Mouse (Mus musculus): ENCODE data around the gene Mrtfa. TPM values are rescaled to one million over a fixed set of nuclear protein-coding genes. Genes with fewer than 3 reads are reported as not detected.

Mrtfa gene
- total RNA-seq, 2 experiments from 2014 or later = 54.1 to 55.7 TPM

DNA sequence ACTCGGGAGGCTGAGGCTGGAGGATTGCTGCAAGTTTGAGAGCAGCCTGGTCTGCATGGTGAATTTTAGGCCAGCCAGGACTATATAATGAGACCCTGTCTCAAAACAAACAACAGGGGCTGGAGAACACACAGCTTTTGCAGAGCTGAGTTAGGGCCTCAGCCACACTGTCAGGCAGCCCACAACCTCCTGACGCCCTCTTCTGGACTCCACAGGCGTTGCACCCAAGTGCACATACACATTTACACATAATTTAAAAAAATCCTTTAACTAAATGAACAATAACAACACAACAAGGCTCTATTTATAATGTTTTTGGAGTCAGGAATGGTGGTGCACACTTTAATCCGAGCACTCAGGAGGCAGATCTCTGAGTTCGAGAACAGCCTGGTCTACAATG, 7.9 kb upstream of the Mrtfa start:
- DNase-seq (ENCODE audit: low spot score in 2 of 2) = no peak

DNA sequence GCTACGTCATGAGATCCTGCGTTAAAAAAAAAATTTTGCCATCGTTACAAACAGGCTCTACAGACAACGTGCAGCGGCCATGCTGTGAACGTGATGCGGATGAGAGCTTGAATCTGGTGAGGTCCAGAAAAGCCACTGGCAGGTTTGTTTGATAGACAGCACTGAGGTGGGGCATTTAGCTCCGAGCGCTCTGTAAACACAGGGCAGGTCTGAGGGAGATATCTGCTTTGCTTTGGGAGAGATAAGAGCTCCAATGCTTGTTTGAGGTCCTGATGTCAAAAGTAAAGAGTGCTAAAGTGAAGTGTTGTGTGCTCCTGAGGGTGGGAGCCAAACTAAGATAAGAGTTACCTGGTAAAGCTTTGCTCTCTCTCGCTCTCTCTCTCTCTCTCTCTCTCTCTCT, 6.6 kb upstream of the Mrtfa start:
- no peak for DNase-seq (ENCODE audit: low spot score in 2 of 2)

DNA sequence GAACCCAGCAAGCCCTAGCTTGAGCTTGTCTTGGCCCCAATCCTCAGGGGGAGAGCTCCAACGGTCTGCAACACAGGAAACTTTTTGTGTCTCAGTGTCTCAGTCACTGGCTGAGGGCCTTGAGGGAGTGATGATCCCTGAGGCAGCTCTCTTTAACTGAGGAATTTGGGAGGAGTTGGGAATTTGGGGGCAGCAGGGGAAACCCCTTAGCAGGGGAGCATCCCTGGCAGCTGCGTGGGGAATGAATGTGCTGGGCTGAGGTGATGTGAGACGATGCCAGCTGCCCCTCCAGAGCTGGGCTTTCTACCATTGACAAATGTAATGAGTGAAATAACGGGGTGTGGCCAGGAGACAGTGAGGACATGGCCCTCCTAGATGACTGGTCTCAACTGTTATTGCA, 4.9 kb upstream of the Mrtfa start:
- DNase-seq (ENCODE audit: low spot score in 2 of 2) = no peak

DNA sequence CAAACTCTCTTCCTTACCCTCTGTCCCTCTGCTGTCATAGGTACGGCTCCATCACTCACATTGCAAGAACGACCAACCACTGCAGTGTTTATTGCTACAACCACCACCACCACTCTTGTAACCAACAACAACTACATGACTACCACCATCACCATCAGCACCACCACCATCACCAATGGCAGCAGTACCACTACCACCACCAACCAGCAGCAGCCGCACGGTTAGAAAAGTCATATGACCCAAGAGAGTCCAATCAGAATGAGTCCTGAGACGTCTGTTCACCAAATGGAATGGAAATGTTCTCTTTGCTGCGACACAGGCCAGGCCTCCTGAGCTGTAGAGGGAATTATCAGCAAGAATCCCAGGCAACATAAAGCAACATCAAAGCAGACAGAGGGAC, 4.2 kb upstream of the Mrtfa start:
- no peak for DNase-seq (ENCODE audit: low spot score in 2 of 2)

DNA sequence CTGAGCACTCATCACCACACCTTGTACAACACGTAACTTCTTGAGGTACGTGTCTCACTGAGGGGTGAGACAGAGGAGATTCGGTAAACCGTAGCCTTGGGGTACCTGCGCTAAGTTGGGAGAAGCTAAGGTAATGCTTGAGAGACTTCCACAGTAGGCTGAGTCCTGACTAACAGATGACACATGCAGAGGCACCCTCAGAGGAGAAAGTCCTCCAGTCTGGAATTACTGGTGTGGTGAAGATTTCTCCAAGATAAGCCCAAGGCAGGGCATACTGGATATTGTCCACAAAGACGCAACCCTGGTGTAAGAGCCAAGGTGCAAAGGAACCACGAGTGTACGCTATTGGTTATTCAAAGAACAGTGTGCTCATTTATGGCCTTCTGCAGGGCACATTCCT, 2.3 kb upstream of the Mrtfa start:
- no peak for DNase-seq (ENCODE audit: low spot score in 2 of 2)

DNA sequence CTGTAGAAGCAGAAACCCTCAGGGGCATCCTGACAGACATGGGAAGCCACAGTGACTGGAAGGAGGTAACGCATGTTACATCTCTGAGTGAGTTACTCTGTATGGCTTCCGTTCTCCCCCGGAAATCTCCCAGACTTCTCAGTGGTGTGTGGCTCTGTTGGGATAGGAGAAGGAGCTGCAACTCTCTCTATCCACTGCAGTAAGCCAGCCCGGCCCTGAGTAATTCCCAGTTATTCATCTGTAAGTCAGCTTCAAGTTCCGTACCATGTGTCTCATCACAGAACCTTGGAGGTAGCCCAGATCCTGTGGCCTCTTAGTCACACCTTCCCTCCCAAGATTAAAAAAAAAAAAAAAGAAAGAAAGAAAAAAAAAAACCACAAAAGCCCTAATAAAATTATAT, 1.8 kb upstream of the Mrtfa start:
- no peak for DNase-seq (ENCODE audit: low spot score in 2 of 2)

DNA sequence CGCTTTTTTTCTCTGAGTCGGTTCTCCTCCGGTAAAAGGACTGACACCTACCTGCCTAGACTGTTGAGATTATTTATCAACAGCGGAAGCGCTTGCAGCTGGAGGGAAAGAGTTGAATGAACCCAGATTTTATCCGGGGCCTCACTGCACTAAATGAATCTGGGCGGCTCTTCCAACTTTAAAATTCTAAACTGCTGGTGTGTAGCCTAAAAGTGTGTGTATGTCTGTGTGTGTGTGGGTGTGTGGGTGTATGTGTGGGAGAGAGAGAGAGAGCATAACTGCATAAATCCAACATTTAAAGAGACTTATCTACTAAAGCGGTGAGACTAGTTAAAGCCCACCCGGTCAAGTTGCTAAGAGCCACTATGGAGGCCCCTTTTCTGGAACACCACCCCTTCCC, 746 bp upstream of the Mrtfa start:
- DNase-seq (ENCODE audit: low spot score in 2 of 2) = no peak

DNA sequence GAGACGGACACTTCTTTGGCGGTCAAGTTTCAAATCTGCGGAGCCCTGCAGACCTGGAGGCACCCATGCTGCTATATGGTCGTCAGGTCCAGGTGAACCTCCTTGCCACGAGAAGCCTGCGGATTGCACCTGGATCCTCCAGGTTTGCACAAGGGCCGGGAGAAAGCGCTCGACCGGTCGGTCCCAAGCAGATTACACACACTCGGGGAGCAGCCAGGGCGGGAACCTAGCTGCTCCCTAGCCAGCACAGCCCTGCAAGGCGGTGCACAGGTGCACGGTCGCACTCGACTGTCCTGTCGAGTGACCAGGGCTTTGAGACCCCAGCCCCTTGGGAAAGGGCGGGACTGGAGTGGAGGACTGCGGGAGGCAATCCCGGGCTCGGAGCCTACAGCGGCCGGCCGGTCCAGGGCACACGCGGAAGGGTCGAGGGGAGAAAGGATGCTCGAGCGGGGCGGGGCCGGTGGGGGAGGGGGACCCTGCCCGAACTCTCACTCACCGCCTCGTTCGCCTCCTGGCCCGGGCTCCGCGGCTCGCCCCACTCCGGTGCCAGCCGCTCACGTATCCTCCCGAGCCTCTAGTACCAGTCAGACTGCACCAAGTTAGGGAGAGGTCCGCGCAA, 437 bp downstream of the Mrtfa start:
- peak; percentile 27 to 51 for DNase-seq (ENCODE audit: low spot score in 2 of 2)

DNA sequence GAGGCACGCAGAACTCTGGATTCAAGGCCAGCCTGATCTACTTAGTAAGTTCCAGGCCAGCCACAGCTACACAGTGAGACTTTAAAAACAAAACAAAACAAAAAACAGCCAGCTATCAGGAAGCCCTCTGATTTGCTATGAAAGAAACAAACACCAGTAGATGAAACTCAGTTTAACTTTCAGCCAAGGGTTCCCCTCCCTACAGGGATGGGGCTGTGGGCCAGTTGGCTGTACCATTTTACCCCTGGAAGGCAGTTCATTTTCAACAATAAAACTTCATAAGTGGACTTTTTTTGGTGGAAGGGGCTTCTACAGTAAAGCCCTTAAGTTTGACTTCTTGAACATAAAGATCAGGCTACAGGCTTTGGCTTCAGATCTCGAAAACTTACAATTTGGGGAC, 1.5 kb downstream of the Mrtfa start:
- DNase-seq (ENCODE audit: low spot score in 2 of 2) = no peak

DNA sequence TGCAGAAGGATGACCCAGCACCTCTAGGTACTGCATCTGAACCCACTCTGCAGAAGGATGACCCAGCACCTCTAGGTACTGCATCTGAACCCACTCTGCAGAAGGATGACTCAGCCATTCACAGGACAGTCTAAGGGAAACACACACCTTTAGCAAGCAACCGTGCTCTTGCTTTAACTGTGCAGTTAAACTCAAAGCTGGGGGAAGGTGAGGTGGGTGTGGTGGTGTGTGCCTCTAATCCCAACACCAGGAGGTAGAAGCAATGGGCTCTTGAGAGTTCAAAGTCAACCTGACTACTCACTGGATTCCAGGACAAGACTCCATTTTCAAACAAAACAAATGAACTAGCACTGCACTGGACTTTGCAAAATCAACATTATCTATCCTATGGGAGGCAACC, 5.6 kb downstream of the Mrtfa start:
- no peak for DNase-seq (ENCODE audit: low spot score in 2 of 2)

DNA sequence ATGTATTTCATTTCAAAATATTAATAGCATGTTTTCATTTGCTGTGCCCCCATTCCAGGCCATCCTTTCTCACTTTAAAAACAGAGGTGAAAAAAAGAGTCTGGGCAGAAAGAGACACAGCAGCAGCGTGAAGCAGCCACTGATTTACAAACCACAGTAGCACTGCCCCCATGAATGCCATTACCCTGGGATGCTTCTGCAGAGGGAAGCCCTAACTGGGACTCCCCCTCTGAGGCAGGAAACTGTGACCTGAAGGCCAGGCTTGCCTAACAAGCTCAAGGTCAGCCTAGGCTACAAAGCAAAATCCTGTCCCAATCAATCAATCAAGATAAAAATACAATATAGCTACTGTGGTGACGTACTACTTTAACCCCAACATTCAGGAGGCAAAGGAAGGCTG, 9.3 kb downstream of the Mrtfa start:
- DNase-seq (ENCODE audit: low spot score in 2 of 2) = no peak

DNA sequence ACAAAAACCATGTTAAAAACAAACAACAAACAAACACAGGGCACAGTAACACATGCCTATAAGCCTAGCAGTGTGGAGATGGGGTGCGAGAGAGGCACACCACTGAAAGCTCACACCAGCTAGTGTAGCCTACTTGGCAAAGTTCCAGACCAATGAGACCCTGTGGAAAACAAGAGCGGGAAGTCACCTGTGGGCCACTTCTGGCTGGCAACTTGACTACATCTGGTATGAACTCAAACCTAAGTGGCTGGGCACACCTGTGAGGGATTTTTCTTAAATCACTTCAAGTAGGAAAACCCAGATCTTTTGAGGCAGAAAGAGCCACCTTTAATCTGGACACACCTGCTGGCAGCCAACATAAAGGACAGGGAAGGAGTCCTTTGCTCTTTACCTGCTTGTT, 11.0 kb downstream of the Mrtfa start:
- DNase-seq (ENCODE audit: low spot score in 2 of 2) = no peak

DNA sequence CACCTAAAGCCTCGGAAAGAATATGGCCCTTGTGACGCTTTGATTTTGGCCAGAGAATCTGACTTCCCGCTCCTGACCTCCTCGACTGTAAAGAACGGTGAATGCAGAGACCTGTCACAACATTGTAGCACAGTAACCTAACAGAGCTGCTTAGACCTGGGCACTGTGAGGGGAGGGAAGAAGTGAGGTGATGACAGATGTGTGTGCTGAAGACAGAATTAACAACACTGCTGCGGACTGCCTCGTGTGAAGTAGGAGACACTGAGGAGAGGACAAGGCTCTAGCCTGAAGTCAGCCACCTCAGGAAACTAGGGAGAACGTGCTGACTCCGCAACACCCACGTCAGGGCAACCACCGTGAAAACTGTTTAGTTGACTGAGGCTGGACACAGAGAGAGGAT, 11.9 kb downstream of the Mrtfa start:
- DNase-seq (ENCODE audit: low spot score in 2 of 2) = no peak

DNA sequence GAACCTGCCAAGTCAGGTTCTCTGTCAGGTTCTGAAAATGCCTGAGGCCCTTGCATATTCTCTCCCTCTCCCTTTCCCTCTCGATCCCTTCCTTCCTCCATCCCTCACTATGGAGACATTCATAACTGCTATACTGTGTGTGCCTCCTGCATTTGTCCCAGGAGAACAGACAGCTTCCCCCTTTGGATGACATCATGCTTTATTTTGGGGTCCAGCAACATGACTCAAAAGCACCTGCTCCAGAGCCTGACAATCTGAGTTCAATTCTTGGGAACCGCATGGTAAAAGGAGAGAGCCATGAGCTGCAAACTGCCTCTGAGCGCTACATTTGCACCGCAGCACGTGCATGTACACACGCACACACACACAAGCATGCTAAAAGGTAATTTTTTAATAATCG, 12.7 kb downstream of the Mrtfa start:
- DNase-seq (ENCODE audit: low spot score in 2 of 2) = no peak

DNA sequence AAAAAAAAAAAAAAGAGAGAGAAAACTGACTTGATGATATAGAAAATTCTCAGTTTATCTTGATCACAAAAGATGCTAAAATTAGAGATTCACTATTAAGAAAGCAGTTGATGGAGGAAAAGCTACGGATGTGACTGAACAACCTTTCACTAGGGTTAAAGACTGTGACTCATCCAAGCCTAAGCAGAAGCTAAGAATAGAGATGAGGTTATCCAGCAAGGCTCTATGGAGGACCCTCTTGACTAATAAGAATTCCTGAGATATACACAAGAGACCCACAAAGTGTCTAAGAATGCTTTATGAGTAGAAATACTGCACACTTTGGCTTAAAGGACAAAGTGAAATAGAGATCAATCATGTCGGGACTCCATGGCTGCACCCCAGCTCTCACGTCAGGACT, 14.9 kb downstream of the Mrtfa start:
- DNase-seq (ENCODE audit: low spot score in 2 of 2) = no peak

DNA sequence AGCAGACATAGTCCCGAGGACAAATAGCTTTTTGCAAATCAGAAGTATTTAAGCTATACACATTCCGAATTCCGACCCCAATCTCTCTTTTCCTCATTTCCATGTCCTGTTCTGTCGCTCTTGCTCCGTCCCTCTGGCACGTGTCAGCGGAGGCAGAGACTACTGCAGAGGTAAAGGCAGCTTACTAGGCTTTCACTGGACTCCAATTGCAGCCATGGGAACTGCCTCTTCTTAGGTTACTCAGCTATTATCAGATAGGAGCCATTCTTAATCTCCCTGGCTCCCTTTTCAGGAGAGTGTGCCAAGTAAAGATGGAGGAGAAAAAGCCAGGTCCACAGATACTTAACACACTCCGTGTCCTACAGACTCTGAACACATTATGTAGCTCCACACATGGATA, 18.3 kb downstream of the Mrtfa start:
- no peak for DNase-seq (ENCODE audit: low spot score in 2 of 2)

DNA sequence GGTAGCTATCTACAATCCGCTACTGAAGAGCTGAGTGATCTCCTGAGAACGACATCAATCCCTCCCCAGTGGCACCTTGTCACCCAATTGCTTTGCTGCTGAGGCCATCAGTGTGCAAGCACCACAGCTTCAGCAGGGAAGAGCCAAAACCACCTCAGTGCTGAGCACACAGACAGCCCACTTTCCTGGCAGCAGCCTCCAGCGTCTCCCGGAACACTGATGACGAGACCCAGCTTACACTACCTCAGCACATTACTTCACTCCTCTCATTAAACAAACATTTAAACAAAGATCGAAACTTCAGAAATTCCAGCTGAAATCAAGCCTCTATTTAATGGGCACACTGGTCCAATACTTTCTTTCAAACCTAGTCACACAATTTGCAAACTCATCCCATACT, 21.8 kb downstream of the Mrtfa start:
- no peak for DNase-seq (ENCODE audit: low spot score in 2 of 2)

DNA sequence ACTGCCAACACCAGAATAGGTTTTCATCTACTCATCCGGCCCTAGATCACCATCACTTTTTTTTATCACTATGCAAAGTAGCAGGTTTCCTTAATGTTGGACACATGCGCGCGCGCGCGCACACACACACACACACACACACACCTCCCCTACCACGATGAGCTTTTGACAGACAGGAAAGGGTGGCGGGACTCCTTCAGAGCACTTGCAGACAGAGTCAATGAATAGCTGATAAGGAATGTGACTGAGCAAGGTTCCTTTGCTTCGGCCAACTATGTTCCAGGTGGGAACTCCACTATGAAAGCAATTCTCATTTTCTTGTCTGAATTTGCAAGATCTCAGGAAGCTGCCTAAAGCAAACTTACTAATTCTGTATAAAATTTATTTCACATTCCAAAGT, 22.7 kb downstream of the Mrtfa start:
- DNase-seq (ENCODE audit: low spot score in 2 of 2) = no peak

DNA sequence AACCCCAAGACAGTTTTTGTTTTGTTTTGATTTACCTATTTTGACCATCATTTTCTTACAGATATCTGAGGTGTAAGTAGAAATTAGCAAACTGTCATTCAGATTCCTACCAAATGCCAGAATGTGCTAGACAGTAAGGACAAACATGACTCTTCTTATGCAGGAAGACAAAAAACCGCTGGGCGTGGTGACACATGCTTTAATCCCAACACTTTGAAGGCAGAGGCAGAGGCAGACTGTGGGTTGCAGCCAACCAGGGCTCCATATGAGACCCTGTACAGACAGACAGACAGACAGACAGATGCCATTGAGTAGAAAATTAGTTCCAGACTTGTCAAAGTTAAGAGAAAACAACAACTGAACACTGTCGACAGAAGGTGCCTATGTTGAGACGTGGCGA, 24.3 kb downstream of the Mrtfa start:
- no peak for DNase-seq (ENCODE audit: low spot score in 2 of 2)

DNA sequence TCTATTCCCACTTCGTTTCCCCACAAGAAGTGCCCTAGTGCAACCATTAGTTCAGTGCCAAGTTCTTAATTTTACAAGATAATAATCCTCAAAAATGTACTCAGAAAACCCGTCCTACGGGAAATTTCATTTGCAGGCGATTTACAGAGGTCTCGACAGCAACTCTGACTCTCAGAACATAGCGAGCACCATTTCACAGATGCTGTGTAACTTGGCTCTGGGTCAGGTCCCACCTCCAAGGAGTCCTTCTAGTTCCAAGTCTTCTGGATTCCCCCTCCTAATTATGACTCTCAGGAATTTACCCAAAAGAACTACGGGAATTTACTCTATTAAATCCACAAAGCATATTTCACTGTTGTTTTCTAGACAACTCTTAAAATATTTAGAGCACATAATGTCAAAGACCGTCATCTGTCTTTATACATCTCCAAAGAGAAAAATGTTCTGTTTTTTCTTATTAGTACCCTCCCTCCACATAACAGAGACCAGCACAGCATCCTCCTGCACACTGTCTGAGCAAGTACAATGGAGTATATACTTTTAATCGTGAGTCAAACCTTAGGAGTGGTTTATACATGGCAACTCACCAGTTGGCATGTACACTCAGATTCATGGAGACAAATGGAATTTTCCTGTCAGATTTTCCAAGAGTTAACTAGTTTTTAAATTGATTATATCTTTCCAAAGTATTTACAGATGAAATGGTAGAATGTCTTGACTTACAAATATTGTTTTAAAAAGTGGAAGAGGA, 25.8 kb downstream of the Mrtfa start:
- DNase-seq (ENCODE audit: low spot score in 2 of 2) = peak in 1 of 2 experiments; percentile 34

DNA sequence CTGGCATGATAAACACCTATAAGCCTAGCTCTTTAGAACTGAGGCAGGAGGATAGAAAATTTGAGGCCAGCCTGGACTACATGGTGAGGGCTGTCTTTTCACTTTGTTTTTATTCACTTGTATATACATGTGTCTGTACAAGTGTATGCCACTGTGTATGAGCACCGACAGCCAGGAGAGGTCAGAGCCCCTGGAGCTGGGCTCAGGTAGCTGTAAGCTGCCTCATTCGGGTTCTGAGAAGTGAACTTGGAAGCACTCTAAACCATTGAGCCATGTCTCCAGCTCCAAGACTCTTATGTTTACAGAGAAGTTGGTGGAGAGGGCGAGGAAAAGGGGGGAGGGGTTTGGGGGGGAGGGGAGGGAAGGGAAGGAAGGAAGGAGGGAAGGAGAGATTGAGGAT, 29.0 kb downstream of the Mrtfa start:
- DNase-seq (ENCODE audit: low spot score in 2 of 2) = no peak

DNA sequence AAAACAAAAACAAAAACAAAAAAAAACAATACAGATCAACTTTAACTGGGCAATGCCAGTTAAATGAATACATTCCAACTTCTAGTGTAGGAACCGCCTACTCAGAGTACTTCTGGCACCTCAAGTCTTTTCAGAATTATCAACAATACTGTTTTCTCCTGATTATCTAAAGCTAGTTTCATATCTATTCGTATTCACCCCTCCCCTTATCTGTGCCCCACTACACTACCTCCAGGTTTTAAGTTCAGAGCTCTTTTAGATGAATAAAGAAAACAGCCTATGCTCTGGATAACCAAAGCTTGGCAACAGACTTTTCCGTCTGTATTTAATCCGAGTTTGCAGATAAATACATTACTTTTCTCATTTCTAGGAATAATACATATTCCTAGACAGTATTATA, 29.9 kb downstream of the Mrtfa start:
- no peak for DNase-seq (ENCODE audit: low spot score in 2 of 2)

DNA sequence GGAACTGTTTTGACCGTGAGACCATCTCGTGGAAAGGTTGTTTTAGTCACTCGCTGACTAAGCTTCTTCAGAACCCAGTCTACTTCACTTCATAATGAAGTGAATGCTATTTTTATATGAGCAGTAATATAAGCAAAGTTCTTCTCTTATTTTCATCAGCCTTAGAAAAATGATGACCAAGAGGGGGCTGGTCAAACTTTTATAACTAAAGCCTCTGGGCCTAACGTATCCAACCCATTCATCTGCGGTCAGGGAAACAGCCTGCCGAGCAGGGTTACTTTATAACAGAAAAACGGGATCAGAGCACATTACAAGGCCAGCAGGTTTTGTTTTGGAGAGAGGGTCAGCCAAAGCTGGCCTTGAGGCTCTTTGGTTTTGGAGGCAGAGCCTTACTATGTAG, 31.3 kb downstream of the Mrtfa start:
- no peak for DNase-seq (ENCODE audit: low spot score in 2 of 2)
